Mouse (Mus musculus) forebrain, embryonic 16.5 days (tissue): Measurements from ENCODE around the gene Spag7. TPM values are rescaled to one million over a fixed set of nuclear protein-coding genes. Genes with fewer than 3 reads are reported as not detected.

Experiments used
- ATAC-seq: fragments of 200-750 bp; cut with Nextera tagmentation; 2 replicates; pipeline ENCODE4 v1.8.0; 2017; ENCODE audit warnings: mild to moderate bottlenecking, moderate library complexity
- H3K27ac ChIP-seq: fragments of 300-500 bp; sonication (generic); 2 replicates; pipeline ENCODE4 v1.5.1; 2014; ENCODE audit warnings: low read length, control low read depth
- H3K27me3 ChIP-seq: fragments of 300-500 bp; sonication (generic); replicated peaks from 2 replicates; pipeline ENCODE4 v1.6.1; 2014; ENCODE audit warnings: low read length; ENCODE audit not compliant: control insufficient read depth, insufficient read depth
- H3K36me3 ChIP-seq: fragments of 300-500 bp; sonication (generic); 2 replicates; pipeline ENCODE4 v1.6.1; 2014; ENCODE audit not compliant: control insufficient read depth, insufficient read depth
- H3K4me1 ChIP-seq: fragments of 300-500 bp; sonication (generic); replicated peaks from 2 replicates; pipeline ENCODE4 v1.6.1; 2014; ENCODE audit warnings: low read length; ENCODE audit not compliant: control insufficient read depth, insufficient read depth
- H3K4me2 ChIP-seq: fragments of 300-500 bp; sonication (generic); 2 replicates; pipeline ENCODE4 v1.6.1; 2014; ENCODE audit warnings: mild to moderate bottlenecking, low read length, control low read depth
- H3K4me3 ChIP-seq: fragments of 300-500 bp; sonication (generic); replicated peaks from 2 replicates; pipeline ENCODE4 v1.5.1; 2014; ENCODE audit warnings: mild to moderate bottlenecking, low read length, control low read depth
- H3K9ac ChIP-seq: fragments of 300-500 bp; sonication (generic); replicated peaks from 2 replicates; pipeline ENCODE4 v1.6.1; 2014; ENCODE audit warnings: low read depth, low read length, control low read depth
- H3K9me3 ChIP-seq: fragments of 300-500 bp; sonication (generic); 2 replicates; pipeline ENCODE4 v1.6.1; 2016; ENCODE audit warnings: low read length; ENCODE audit not compliant: control insufficient read depth
- WGBS: fragments of 180-500 bp; shearing (Covaris S2); extraction: QIAGEN DNeasy Blood & Tissue Kit; methylation state at CpG from one replicate; pipeline ENCODE4 v1.1.7; 2014; 5-methylcytosine and 5-hydroxymethylcytosine counted together
- polyA plus RNA-seq: library from polyadenylated mRNA; unstranded; fragments of >200 nt; fragmentation: Nextera tagmentation; extraction: Ambion mirVana; gene quantifications from 2 replicates; pipeline ENCODE4 v1.2.1, GENCODE M21; 2015

Spag7 gene
- polyA plus RNA-seq, 1 experiment from 2014 or later = 146 TPM

DNA sequence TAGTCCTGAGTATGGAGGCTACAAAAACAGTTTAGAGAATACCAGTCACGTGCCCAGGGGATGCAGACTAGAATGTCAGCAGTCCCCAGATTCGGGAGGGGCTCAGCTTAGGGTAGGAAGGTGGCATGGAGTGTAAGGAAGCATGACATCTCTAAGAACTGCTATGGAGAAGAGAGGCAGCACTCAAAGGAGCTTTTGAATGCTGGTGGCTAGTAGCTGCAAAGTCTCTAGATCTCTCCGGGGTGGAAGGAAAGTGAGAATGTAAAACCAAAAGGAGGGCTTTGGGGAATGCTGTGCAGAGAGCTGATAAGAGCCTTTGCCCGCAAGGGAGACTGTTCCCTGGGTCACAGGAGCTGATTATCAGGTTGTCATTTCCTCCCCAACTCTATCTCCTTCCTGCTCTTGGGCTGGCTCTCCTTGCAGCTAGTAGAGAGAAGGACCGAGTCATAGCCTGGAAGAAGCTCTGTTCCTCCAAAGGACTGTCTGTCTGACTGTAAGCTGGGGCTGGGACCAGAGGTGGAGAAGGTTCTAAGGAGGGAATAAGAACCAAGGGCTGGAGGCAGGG is 30.4 kb downstream of the Spag7 start, which contains the start of gene Gp1ba:
TSS of gene Gp1ba (plus strand) at position 409 of the 565 bp plus-strand sequence.
- Histone ChIP-seq H3K4me3 (no peak within 1 kb of the TSS), H3K9ac (no peak within 1 kb of the TSS), H3K4me1 (no peaks in the 10 kb centered on the region), H3K9me3 (no peaks in the 10 kb centered on the region), H3K4me2 (no peak within 1 kb of the TSS), H3K27ac (no peak within 1 kb of the TSS), H3K27me3 (no peaks in the 10 kb centered on the region), H3K36me3 (no peaks in the 10 kb centered on the region)
- ATAC-seq = no peak
- WGBS = 55% methylated on average over 5 of the region's 5 CpGs

DNA sequence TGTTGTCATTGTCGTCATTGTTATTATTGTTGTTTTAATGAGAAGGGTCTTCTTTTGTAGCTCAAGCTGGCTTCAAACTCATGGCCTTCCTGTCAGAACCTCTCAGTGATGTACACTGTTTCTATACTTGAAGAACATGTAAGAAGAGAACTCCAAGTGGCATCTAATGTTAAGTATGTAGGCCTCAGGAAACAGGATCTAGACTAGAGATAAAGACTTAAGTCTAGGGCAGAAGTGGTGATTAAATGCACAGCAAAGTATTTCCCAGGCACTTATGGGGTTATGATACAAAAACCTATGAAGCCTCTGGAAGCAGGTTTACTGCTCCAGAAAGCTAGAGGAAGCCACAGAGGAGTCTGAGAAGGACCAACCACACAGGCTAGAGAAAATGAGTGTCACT is 30.9 kb downstream of the Spag7 start:
- H3K4me3 ChIP-seq = no peak overlapping the region
- no peaks in the 10 kb centered on the region for H3K9me3 ChIP-seq
- WGBS = 89% methylated on average over 1 of the region's 1 CpGs
- H3K4me2 ChIP-seq = no peak overlapping the region
- H3K27ac ChIP-seq = no peak overlapping the region
- H3K4me1 ChIP-seq = no peaks in the 10 kb centered on the region
- H3K9ac ChIP-seq = no peak overlapping the region
- H3K27me3 ChIP-seq = no peaks in the 10 kb centered on the region
- H3K36me3 ChIP-seq = no peaks in the 10 kb centered on the region
- no peak for ATAC-seq

DNA sequence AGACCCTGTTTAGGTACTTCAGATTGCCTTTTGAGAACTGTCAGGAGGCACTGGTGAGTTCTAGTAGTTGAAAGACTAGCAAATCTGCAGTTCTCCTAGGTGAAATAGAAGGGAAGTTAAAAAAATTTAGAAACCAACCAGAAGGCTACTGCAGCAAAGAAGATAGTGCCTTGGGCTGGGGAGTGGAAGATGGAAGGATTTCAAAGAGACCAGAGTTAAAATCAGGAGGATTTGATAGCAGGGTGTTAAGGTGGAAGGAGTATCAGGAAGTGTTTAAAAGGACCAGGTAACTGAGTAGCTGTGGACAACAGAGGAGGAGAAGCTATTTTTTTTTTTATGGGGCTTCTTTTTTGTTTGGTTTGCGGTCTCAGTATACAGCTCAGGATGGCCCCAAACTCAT is 31.5 kb downstream of the Spag7 start:
- ATAC-seq = no peak
- H3K9me3 ChIP-seq = no peaks in the 10 kb centered on the region
- H3K27ac ChIP-seq = no peak overlapping the region
- WGBS = 82% methylated on average over 1 of the region's 1 CpGs
- no peaks in the 10 kb centered on the region for H3K27me3 ChIP-seq
- no peaks in the 10 kb centered on the region for H3K36me3 ChIP-seq
- H3K4me2 ChIP-seq = no peak overlapping the region
- no peak overlapping the region for H3K9ac ChIP-seq
- H3K4me1 ChIP-seq = no peaks in the 10 kb centered on the region
- no peak overlapping the region for H3K4me3 ChIP-seq

DNA sequence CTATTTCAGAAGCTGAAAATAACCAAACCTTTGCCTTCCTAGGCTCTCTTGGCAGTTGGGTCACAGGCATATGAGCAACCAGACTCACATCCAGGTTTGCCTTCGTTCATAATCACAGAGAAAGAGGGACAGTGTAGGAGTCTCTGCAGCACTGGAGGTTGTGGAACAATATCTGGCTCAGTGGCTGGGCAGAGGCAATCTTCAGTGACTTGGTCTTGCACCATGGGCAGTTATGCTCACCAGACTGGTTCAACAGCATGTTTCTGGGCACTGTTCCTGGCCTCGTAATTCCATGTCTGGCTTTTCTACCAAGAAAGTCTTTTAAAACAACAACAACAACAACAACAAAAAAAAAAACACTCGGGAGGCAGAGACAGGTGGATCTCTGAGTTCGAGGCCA is 33.6 kb downstream of the Spag7 start:
- no peak overlapping the region for H3K4me2 ChIP-seq
- no peak for ATAC-seq
- H3K9ac ChIP-seq = no peak overlapping the region
- H3K4me3 ChIP-seq = no peak overlapping the region
- H3K36me3 ChIP-seq = no peaks in the 10 kb centered on the region
- WGBS = 82% methylated on average over 4 of the region's 4 CpGs
- no peaks in the 10 kb centered on the region for H3K27me3 ChIP-seq
- H3K27ac ChIP-seq = no peak overlapping the region
- H3K9me3 ChIP-seq = no peaks in the 10 kb centered on the region
- H3K4me1 ChIP-seq = no peaks in the 10 kb centered on the region

DNA sequence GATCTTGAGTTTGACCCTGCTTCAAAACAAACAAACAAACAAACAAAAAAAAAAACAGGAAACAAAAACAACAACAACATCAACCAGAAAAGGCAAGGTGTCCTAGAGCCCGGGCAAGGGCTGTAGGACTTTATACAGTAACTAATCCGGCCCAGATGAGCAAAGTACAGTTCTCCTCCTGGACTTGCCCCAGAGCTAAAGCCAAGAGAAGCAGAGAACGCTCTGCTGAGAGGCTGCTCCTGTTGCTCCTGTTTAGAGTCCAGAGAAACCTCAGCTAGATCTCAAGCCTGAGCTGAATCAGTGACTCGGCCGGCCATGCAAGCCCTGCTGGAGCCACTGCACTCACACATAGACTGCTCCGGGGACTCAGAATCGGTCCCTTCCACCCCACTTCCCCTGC is 39.1 kb downstream of the Spag7 start:
- Histone ChIP-seq H3K9ac (no peak overlapping the region), H3K9me3 (no peaks in the 10 kb centered on the region), H3K4me2 (no peak overlapping the region), H3K4me3 (no peak overlapping the region), H3K4me1 (no peaks in the 10 kb centered on the region), H3K36me3 (no peaks in the 10 kb centered on the region), H3K27ac (no peak overlapping the region), H3K27me3 (no peaks in the 10 kb centered on the region)
- no peak for ATAC-seq
- WGBS = 77% methylated on average over 7 of the region's 7 CpGs

DNA sequence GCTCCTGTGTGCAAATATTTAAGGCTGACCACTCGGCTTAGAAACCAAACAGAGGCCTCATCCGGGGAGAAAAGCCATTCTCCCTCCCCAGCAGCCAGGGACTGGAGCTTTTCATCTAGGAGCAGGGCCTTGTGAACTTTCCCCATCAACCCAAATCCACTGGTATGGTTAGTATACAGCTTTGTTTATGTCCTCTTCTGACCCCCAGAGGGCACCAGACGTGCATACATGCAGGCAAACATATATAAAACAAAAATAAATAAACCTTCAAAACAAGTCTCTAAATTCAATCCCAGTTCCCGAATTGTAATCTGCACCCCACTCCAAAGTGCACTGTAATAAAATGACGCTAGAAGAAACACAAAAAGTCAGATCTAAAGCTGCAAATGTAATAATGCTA is 39.7 kb downstream of the Spag7 start:
- H3K4me3 ChIP-seq = no peak overlapping the region
- no peak overlapping the region for H3K4me2 ChIP-seq
- H3K4me1 ChIP-seq = no peaks in the 10 kb centered on the region
- no peak for ATAC-seq
- no peak overlapping the region for H3K9ac ChIP-seq
- H3K27me3 ChIP-seq = no peaks in the 10 kb centered on the region
- no peaks in the 10 kb centered on the region for H3K36me3 ChIP-seq
- WGBS = 51% methylated on average over 5 of the region's 5 CpGs
- no peak overlapping the region for H3K27ac ChIP-seq
- no peaks in the 10 kb centered on the region for H3K9me3 ChIP-seq

DNA sequence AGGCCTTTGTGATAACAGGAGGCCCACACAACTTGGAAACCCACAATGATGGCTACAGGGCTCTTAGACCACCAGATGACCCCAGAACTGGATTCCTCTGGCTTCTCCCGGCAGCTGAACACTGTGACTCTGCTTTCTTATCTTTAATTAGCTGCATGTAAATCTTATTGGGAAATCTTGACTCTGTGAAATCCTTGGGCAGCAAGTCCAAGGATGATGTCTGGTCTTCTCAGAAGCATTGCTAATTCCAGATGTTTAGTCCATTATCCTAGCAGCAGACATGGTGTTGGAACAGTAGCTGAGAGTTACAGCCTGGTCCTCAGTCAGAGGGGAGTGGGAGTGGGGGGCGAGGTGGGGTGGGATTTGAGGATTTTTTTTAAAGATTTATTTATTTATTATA is 40.8 kb downstream of the Spag7 start:
- Histone ChIP-seq H3K4me1 (no peaks in the 10 kb centered on the region), H3K9ac (no peak overlapping the region), H3K27ac (no peak overlapping the region), H3K36me3 (no peaks in the 10 kb centered on the region), H3K27me3 (no peaks in the 10 kb centered on the region), H3K4me3 (no peak overlapping the region), H3K9me3 (no peaks in the 10 kb centered on the region), H3K4me2 (no peak overlapping the region)
- 77% methylated on average over 2 of the region's 2 CpGs for WGBS
- no peak for ATAC-seq

DNA sequence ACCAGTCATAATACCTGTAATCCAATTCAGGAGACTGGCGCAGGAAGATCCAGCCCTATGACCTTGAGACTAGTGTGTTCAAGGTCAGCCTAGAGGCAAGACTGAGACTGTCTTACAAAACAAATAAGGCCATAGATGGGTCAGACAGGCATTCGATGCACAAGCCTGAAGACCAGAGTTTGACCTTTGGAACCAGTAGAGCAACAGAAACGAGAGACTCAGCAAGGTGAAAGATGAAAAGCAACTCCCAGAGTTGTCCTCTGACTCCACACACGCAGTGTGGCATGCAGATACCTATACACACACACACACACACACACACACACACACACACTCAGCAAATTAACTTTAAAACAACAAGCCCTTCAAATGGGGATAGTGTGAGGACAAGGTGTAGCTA is 42.3 kb downstream of the Spag7 start:
- no peaks in the 10 kb centered on the region for H3K4me1 ChIP-seq
- no peaks in the 10 kb centered on the region for H3K27me3 ChIP-seq
- ATAC-seq = no peak
- H3K4me2 ChIP-seq = no peak overlapping the region
- H3K9me3 ChIP-seq = no peaks in the 10 kb centered on the region
- 72% methylated on average over 4 of the region's 4 CpGs for WGBS
- H3K4me3 ChIP-seq = no peak overlapping the region
- H3K27ac ChIP-seq = no peak overlapping the region
- no peak overlapping the region for H3K9ac ChIP-seq
- H3K36me3 ChIP-seq = no peaks in the 10 kb centered on the region

DNA sequence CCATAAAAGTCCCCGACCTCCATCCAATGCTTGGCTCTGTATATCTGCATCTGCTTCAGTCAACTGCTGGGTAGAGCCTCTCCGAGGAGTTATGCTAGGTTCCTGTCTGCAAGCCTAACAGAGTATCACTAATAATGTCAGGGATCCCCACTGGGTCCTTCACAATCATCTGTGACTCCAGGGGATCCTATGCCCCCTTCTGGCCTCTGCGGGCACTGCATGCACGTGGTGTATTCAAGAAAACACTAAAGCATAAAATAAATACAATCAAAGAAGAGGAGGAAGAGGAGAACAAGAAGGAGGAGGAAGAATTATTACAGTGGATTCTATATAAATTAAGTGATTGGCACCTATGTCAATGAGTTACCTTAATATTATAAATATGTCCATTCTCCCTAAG is 43.7 kb downstream of the Spag7 start:
- Histone ChIP-seq H3K9me3 (no peaks in the 10 kb centered on the region), H3K4me1 (no peaks in the 10 kb centered on the region), H3K27me3 (no peaks in the 10 kb centered on the region), H3K4me2 (no peak overlapping the region), H3K4me3 (no peak overlapping the region), H3K36me3 (no peaks in the 10 kb centered on the region), H3K27ac (no peak overlapping the region), H3K9ac (no peak overlapping the region)
- WGBS = 46% methylated on average over 4 of the region's 4 CpGs
- ATAC-seq = no peak

DNA sequence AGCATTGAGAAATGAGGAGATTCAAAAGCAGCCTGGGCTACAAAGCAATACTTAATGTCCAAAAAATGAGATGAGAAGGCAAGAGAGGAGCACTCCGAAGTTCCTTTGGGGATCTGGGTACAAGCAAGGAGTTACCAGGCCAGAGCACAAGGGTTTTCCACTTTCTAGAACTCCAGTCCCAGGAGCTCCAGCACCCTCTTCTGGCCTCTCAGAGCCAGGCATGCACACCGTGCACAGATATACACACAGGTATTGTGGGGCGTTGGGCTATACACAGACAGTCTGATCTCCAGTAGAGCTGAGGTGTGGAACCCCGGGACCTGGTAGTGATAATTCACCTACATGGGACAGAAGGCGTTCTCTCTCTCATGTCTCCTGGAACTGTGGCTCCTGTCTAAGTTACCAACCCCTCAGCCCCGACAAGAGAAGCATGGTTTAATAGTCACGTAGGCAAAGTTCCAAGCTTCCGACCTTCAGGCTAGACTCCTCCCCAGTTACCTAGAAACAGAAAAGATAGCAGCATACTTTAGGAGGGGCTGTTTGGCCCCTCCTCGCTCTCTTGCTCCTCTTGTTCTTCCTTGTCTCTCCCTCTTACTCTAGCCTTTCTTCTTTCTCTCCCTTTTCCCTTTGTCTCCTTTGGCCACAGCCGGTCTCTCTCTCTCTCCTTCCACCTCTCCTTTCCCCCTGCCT is 46.0 kb downstream of the Spag7 start:
- H3K4me3 ChIP-seq = no peak overlapping the region
- no peak for ATAC-seq
- H3K27me3 ChIP-seq = no peaks in the 10 kb centered on the region
- H3K9ac ChIP-seq = no peak overlapping the region
- no peaks in the 10 kb centered on the region for H3K4me1 ChIP-seq
- 80% methylated on average over 10 of the region's 10 CpGs for WGBS
- no peak overlapping the region for H3K27ac ChIP-seq
- H3K9me3 ChIP-seq = no peaks in the 10 kb centered on the region
- H3K36me3 ChIP-seq = no peaks in the 10 kb centered on the region
- no peak overlapping the region for H3K4me2 ChIP-seq
